Comparison of ENCODE assay signal across 26 mouse cellular contexts in genomic region chr7:114041349-114041748, GRCm38 (mm10).
"Had no signal": no experiment of that assay in that cellular context is flagged by ENCODE, and none has a peak within 500 bp of the region (broad histone marks: within the 10 kb centered on the region; RNA-seq: fewer than 3 reads in every experiment).

No protein-coding gene starts in this region.

- ATAC-seq: hindbrain, embryonic 16.5 days; inflammation-experienced regulatory T-cells, adult 6 months; intestine, embryonic 15.5 days; intestine, postnatal 0 days; liver, embryonic 12.5 days had no signal

- H3K4me1 ChIP-seq: hindbrain, embryonic 10.5 days; hindbrain, embryonic 12.5 days had no signal

- H3K4me2 ChIP-seq: hindbrain, embryonic 12.5 days; hindbrain, embryonic 14.5 days; intestine, embryonic 15.5 days; limb, embryonic 13.5 days; limb, embryonic 15.5 days; liver, embryonic 12.5 days had no signal

- H3K27me3 ChIP-seq: hindbrain, embryonic 12.5 days; intestine, embryonic 15.5 days; limb, embryonic 13.5 days; limb, embryonic 15.5 days; liver, embryonic 12.5 days had no signal

- H3K9ac ChIP-seq: hindbrain, embryonic 12.5 days; hindbrain, embryonic 14.5 days; intestine, embryonic 15.5 days; limb, embryonic 13.5 days; limb, embryonic 15.5 days; liver, embryonic 12.5 days; liver, embryonic 14.5 days had no signal

- H3K4me3 ChIP-seq: gastrocnemius, adult 2 months; heart, embryonic 10.5 days; hindbrain, embryonic 10.5 days; hindbrain, embryonic 12.5 days; intestine, embryonic 15.5 days; left cerebral cortex, adult 2 months; limb, embryonic 13.5 days; limb, embryonic 15.5 days; liver, embryonic 12.5 days had no signal

- DNase-seq: gastrocnemius, adult 2 months; gastrocnemius, postnatal 10 days; gastrocnemius, postnatal 25 days; heart, adult 18-20 months; heart, postnatal 14 days; heart, postnatal 4 days; kidney, adult 18-20 months; kidney, adult 8-10 months; kidney, postnatal 10 days; kidney, postnatal 25 days; kidney, postnatal 4 days; layer of hippocampus, adult 9-11 months; left cerebral cortex, postnatal 4 days had no signal

- H3K9me3 ChIP-seq: heart, embryonic 10.5 days; hindbrain, embryonic 10.5 days; hindbrain, embryonic 12.5 days; intestine, embryonic 15.5 days; limb, embryonic 13.5 days; limb, embryonic 15.5 days; liver, embryonic 12.5 days had no signal

- H3K27ac ChIP-seq: gastrocnemius, adult 2 months; heart, embryonic 10.5 days; hindbrain, embryonic 10.5 days; hindbrain, embryonic 12.5 days; hindbrain, embryonic 14.5 days; intestine, embryonic 15.5 days; left cerebral cortex, adult 2 months; limb, embryonic 13.5 days; limb, embryonic 15.5 days; liver, embryonic 12.5 days; liver, embryonic 14.5 days had no signal
